Mouse (Mus musculus) limb, embryonic 11.5 days (tissue): ENCODE measurements around the gene Vmn1r46. TPM values are rescaled to one million over a fixed set of nuclear protein-coding genes. Genes with fewer than 3 reads are reported as not detected.
"Not testable (repeated sequence)": the region's sequence is repeated elsewhere in the genome, so short reads cannot be mapped to it uniquely, and the experiment has no call there.

ENCODE experiments used
- ATAC-seq: fragments of 200-750 bp; cut with Nextera tagmentation; 2 replicates; pipeline ENCODE4 v1.8.0; 2017; ENCODE audit warnings: low read depth; ENCODE audit not compliant: insufficient number of reproducible peaks, low FRiP score, low TSS enrichment
- DNase-seq: peaks from one replicate; pipeline ENCODE4 v3.0.0-alpha.2; 2015; ENCODE audit warnings: low spot score
- H3K27ac ChIP-seq: fragments of 300-500 bp; sonication (generic); replicated peaks from 2 replicates; pipeline ENCODE4 v1.5.1; 2014; ENCODE audit warnings: low read depth, mild to moderate bottlenecking, low read length
- H3K27me3 ChIP-seq: fragments of 300-500 bp; sonication (generic); 2 replicates; pipeline ENCODE4 v1.6.1; 2014; ENCODE audit warnings: mild to moderate bottlenecking, low read length, mixed read lengths; ENCODE audit not compliant: control insufficient read depth, insufficient read depth
- H3K36me3 ChIP-seq: fragments of 300-500 bp; sonication (generic); 2 replicates; pipeline ENCODE4 v1.6.1; 2014; ENCODE audit warnings: mild to moderate bottlenecking, low read length, moderate library complexity, mixed read lengths; ENCODE audit not compliant: control insufficient read depth, insufficient read depth
- H3K4me1 ChIP-seq: fragments of 300-500 bp; sonication (generic); 2 replicates; pipeline ENCODE4 v1.6.1; 2014; ENCODE audit warnings: low read length, mixed read lengths; ENCODE audit not compliant: control insufficient read depth, insufficient read depth
- H3K4me2 ChIP-seq: fragments of 300-500 bp; sonication (generic); 2 replicates; pipeline ENCODE4 v1.6.1; 2014; ENCODE audit warnings: low read depth, mild to moderate bottlenecking, moderate library complexity; ENCODE audit not compliant: severe bottlenecking
- H3K4me3 ChIP-seq: fragments of 300-500 bp; sonication (generic); 2 replicates; pipeline ENCODE4 v1.5.1; 2014; ENCODE audit warnings: low read depth, low read length
- H3K9ac ChIP-seq: fragments of 300-500 bp; sonication (generic); 2 replicates; pipeline ENCODE4 v1.6.1; 2014; ENCODE audit warnings: mild to moderate bottlenecking, low read length
- H3K9me3 ChIP-seq: fragments of 300-500 bp; sonication (generic); 2 replicates; pipeline ENCODE4 v1.6.1; 2016; ENCODE audit warnings: low read length; ENCODE audit not compliant: control insufficient read depth
- WGBS: fragments of 180-500 bp; shearing (Covaris S2); extraction: QIAGEN DNeasy Blood & Tissue Kit; methylation state at CpG from one replicate; pipeline ENCODE4 v1.1.7; 2014; 5-methylcytosine and 5-hydroxymethylcytosine counted together
- polyA plus RNA-seq: library from polyadenylated mRNA; unstranded; fragments of >200 nt; fragmentation: Nextera tagmentation; extraction: Ambion mirVana; gene quantifications from 2 replicates; pipeline ENCODE4 v1.2.1, GENCODE M21; 2014

Vmn1r46 gene
- polyA plus RNA-seq: not detected in 2 replicates

DNA sequence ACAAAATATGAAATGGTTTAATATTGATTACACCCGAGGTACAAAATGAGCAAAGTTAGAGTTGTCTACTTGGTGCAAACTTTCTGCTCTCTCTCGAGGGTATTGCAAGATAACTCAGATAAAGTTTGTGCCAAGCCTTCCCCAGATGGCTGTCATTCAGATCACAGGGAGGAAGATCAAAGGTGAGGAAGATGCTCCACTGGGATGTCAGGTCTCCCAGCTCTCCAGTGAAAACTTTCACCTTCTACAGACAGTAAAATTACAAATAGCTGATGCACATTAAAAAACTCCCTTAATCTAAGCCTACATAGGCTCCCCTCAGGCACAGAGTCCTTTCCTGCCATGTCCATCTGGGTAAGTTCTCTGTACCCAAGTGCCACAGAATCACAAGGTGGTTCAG is at the start of gene Vmn1r46:
TSS of gene Vmn1r46 (plus strand) at position 301 of the 400 bp plus-strand sequence.
- 64% methylated on average over 2 of the region's 2 CpGs for WGBS
- no peak within 1 kb of the TSS for H3K9ac ChIP-seq
- H3K27me3 ChIP-seq: no peaks in the 10 kb centered on the region
- no peaks in the 10 kb centered on the region; the same call in 1 of the 2 replicates for H3K9me3 ChIP-seq
- no peak within 1 kb of the TSS for H3K27ac ChIP-seq
- ATAC-seq (no peak), DNase-seq (no peak)
- H3K4me3 ChIP-seq: no peak within 1 kb of the TSS
- H3K4me2 ChIP-seq: no peak within 1 kb of the TSS
- H3K36me3 ChIP-seq: no peaks in the 10 kb centered on the region
- no peaks in the 10 kb centered on the region for H3K4me1 ChIP-seq

DNA sequence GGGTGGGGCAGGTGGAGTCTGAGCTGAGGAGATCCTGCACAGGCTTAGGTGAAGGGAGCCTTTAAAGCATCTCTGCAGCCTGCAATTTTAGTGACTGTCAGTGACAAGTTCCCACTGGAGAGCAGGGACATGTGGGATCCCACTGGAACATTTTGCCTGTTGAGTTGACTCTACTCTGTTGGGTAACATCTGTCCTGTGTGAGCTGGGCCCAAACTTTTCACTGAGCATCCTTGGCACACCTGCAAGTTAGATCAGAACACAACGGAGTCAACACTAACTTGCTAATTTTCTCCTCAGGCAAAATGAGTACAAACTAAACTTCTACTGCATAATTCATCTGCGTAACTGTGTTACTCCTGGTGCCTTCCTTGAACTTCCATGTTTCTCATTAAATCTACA is 28.6 kb upstream of the Vmn1r46 start, which contains the start of gene Vmn1r45:
TSS of gene Vmn1r45 (minus strand) at position 101 of the 400 bp plus-strand sequence.
- not testable (repeated sequence) for H3K27ac ChIP-seq, H3K4me1 ChIP-seq, H3K4me2 ChIP-seq, H3K4me3 ChIP-seq, H3K36me3 ChIP-seq, H3K9ac ChIP-seq, DNase-seq, ATAC-seq, H3K9me3 ChIP-seq, H3K27me3 ChIP-seq
- WGBS: 96% methylated on average over 2 of the region's 2 CpGs

DNA sequence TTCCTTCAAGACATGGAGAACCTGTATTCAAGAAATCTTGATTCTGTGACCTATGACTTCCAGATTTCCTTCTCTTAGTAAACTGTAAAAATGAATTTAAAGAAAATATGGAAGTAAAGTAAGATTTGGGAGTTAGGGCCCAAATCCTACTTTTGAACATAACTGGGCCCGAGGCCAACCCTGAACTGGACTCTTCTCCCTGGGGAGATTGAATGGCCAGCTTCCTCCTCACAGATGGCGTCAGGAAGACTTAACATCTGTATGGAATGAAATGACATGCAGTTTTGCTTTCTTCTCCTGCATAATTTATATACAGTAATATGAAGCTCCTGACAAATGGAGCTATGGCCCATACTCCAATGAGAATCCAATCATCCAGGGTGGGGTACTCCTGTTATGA is 28.2 kb upstream of the Vmn1r46 start:
- Histone ChIP-seq H3K4me1 (no peaks in the 10 kb centered on the region), H3K4me2 (no peak overlapping the region), H3K36me3 (no peaks in the 10 kb centered on the region), H3K4me3 (no peak overlapping the region), H3K9me3 (no peaks in the 10 kb centered on the region), H3K9ac (no peak overlapping the region), H3K27me3 (no peaks in the 10 kb centered on the region), H3K27ac (no peak overlapping the region)
- ATAC-seq: no peak
- DNase-seq: no peak
- 83% methylated on average over 2 of the region's 2 CpGs for WGBS

DNA sequence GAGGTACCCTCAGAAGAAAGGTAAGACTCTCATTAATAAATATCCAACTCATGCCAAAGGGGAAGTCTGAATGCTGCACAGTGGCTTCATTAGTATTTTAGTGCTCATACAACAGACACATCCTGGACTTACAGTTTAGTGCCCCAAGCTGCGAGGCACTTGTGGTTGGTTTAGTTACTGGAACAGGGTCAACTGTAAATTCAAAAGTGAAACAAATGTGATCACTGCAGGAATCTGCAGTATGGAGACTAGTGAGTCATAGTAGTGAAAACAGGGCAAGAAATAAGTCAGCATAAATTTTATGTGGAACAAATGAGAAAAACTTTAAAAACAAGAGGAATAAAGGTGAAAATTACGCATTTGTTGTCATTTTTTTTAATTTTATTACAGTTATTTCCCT is 15.6 kb upstream of the Vmn1r46 start:
- DNase-seq (no peak), ATAC-seq (no peak)
- no peak overlapping the region for H3K4me3 ChIP-seq
- no peaks in the 10 kb centered on the region for H3K27me3 ChIP-seq
- H3K4me2 ChIP-seq: no peak overlapping the region
- H3K9ac ChIP-seq: no peak overlapping the region
- no peaks in the 10 kb centered on the region for H3K36me3 ChIP-seq
- no peak overlapping the region for H3K27ac ChIP-seq
- no peaks in the 10 kb centered on the region for H3K4me1 ChIP-seq
- H3K9me3 ChIP-seq: no peaks in the 10 kb centered on the region; the same call in 1 of the 2 replicates
- 80% methylated on average over 2 of the region's 2 CpGs for WGBS

DNA sequence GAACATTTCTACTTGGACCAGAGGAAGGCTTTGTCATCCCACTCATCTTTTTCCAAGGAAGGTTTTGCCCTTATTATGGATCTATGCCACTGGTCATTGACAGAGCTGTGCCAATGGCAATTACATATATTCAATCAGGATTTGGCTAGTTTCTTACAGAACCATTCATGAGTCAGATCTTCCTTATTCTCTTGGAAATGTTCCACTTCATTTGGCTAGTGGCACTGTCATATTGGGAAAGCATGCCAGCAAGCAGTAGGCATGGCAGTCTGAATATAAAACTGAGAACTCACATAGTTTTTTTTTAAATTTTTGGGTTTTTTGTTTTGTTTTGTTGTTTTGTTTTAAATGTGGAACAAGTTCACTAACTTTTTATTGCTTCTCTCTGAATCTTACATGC is 2.8 kb upstream of the Vmn1r46 start:
- H3K4me1 ChIP-seq: no peaks in the 10 kb centered on the region
- DNase-seq (no peak), ATAC-seq (no peak)
- H3K27me3 ChIP-seq: no peaks in the 10 kb centered on the region
- H3K9ac ChIP-seq: no peak overlapping the region
- no peak overlapping the region for H3K4me3 ChIP-seq
- no peaks in the 10 kb centered on the region; the same call in 1 of the 2 replicates for H3K9me3 ChIP-seq
- no peak overlapping the region for H3K27ac ChIP-seq
- H3K36me3 ChIP-seq: no peaks in the 10 kb centered on the region
- no peak overlapping the region for H3K4me2 ChIP-seq

DNA sequence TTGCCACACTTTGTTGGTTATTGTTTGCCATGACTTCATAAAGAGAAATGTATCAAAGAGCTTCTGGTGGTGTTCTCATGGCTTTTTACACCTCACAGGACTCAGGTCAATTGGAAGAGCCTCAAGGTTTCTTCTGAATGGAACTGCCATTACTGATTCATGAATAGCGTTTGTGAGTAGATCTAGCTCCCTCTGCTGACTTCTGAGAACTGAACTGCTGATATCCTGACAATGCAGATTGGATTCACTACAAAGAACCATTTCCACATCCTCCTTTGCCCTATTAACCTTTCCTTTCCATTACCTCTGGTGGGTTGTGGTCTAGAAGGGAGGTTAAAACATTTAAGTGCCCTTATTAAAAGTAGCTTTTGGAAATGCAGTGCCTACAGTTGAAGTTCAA is 16.9 kb downstream of the Vmn1r46 start:
- Histone ChIP-seq H3K4me2 (no peak overlapping the region), H3K9me3 (no peaks in the 10 kb centered on the region; the same call in 1 of the 2 replicates), H3K27ac (no peak overlapping the region), H3K9ac (no peak overlapping the region), H3K4me1 (no peaks in the 10 kb centered on the region), H3K4me3 (no peak overlapping the region), H3K36me3 (no peaks in the 10 kb centered on the region), H3K27me3 (no peaks in the 10 kb centered on the region)
- WGBS: 26% methylated on average over 1 of the region's 1 CpGs
- DNase-seq (no peak), ATAC-seq (no peak)

DNA sequence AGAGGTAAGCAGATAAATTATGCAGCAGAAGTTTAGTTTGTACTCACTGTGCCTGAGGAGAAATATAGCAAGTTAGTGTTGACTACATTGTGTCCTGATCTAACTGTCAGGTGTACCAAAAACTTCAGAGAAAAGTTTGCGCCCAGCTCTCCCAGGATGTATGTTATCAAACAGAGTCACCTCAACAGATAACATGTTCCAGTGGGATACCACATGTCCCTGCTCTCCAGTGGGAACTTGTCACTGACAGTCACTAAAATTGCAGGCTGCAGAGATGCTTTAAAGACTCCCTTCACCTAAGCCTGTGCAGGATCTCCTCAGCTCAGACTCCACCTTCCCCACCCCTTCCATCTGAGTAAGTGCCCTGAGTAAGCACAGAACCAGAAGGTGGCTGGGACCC is 46.7 kb downstream of the Vmn1r46 start, which contains the start of gene Vmn1r47:
TSS of gene Vmn1r47 (plus strand) at position 301 of the 400 bp plus-strand sequence.
- not testable (repeated sequence) for H3K9me3 ChIP-seq, H3K9ac ChIP-seq, H3K36me3 ChIP-seq, H3K4me3 ChIP-seq, H3K27ac ChIP-seq, H3K4me1 ChIP-seq, ATAC-seq, H3K27me3 ChIP-seq, H3K4me2 ChIP-seq, DNase-seq
- WGBS: 91% methylated on average over 1 of the region's 1 CpGs

Other genes starting within 250 kb of the Vmn1r46 start
- not detected in 2 replicates for gene Vmn1r41, start 228.5 kb upstream of the Vmn1r46 start, polyA plus RNA-seq
- gene Vmn1r42, start 92.9 kb upstream of the Vmn1r46 start, polyA plus RNA-seq: not detected in 2 replicates
- gene Vmn1r43, start 92.9 kb upstream of the Vmn1r46 start, polyA plus RNA-seq: not detected in 2 replicates
- gene Vmn1r44, start 85.7 kb upstream of the Vmn1r46 start, polyA plus RNA-seq: not detected in 2 replicates
- not detected in 2 replicates for gene Vmn1r45, start 28.7 kb upstream of the Vmn1r46 start, polyA plus RNA-seq
- gene Vmn1r47, start 46.8 kb downstream of the Vmn1r46 start, polyA plus RNA-seq: not detected in 2 replicates
- gene Vmn1r48, start 67.5 kb downstream of the Vmn1r46 start, polyA plus RNA-seq: not detected in 2 replicates
- not detected in 2 replicates for gene Vmn1r49, start 109.2 kb downstream of the Vmn1r46 start, polyA plus RNA-seq
- not detected in 2 replicates for gene Vmn1r50, start 132.1 kb downstream of the Vmn1r46 start, polyA plus RNA-seq
- gene Vmn1r51, start 153.3 kb downstream of the Vmn1r46 start, polyA plus RNA-seq: not detected in 2 replicates
- not detected in 2 replicates for gene Vmn1r52, start 205.5 kb downstream of the Vmn1r46 start, polyA plus RNA-seq
- not detected in 2 replicates for gene V1ra8, start 233.5 kb downstream of the Vmn1r46 start, polyA plus RNA-seq